Mouse (Mus musculus): ENCODE data around the gene Svop. TPM values are rescaled to one million over a fixed set of nuclear protein-coding genes. Genes with fewer than 3 reads are reported as not detected.
A peak's percentile ranks its signal among the peaks of the same experiment; 100 is the strongest.

Svop gene
- polyA plus RNA-seq, 1 experiment from 2014 or later, result 2.1 TPM

DNA sequence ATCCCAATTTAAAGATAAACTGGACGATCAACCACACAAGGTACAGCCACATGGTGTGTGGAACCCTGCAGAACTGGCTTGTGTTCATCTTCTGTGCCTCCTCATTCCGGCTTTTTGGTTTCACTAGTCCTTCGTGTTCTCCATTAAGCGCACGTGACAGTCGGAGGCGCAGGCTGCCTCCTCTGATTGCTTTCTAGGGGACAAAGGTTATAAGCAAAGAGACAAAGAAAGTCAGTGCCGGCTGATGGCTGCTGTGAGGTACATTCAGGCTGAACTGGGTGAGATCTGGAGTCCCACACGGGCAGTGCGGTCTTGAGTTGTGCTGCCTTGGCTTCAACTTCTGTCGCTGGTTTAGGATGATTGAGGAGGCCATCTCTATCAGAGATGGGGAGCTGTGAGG is 86.8 kb downstream of the Svop start:
- Histone ChIP-seq H3K4me2 (ENCODE audit: low read depth, low read length) (no peak overlapping the region), H3K4me3 (ENCODE audit: low read depth, low read length) (no peak overlapping the region), H3K36me3 (ENCODE audit: control insufficient read depth, insufficient read depth, low read length) (no peaks in the 10 kb centered on the region), H3K9me3 (ENCODE audit: control insufficient read depth, low read length) (no peaks in the 10 kb centered on the region), H3K9ac (ENCODE audit: low read depth, low read length) (no peak overlapping the region), H3K4me1 (ENCODE audit: control insufficient read depth, insufficient read depth, low read length) (no peaks in the 10 kb centered on the region), H3K27ac (replicated peaks; ENCODE audit: low read depth, low read length) (no peak overlapping the region), H3K27me3 (replicated peaks; ENCODE audit: control insufficient read depth, insufficient read depth, low read length) (no peaks in the 10 kb centered on the region)
- no peak for DNase-seq (ENCODE audit: low spot score)
- WGBS, result 80% methylated on average over 11 of the region's 11 CpGs
- ATAC-seq (ENCODE audit: low read depth), result no peak

DNA sequence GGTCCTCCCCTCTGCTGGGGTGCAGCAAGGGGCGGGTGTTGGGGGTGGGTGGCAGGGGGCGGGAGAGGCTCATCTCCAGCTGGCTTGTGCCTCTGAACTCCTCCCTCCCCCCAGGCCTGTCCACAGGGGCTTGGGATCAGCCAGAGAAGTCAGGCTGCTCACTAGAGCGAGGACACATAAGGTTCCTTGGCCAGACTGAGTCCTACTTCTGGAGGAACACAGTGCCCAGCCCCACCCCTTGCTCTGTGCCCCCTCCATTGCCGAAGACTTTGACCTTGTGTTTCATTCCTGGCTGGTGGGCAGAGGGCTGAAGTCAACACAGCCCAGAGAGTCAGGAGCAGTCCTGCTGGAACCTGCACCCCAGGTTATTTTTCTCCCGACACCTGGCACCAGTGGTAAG is 87.8 kb downstream of the Svop start, which contains the start of gene Dao:
Dao (plus strand) TSS at position 162 of the 400 bp plus-strand sequence.
- Histone ChIP-seq H3K4me1 (ENCODE audit: control insufficient read depth, insufficient read depth, low read length) (no peaks in the 10 kb centered on the region), H3K36me3 (ENCODE audit: control insufficient read depth, insufficient read depth, low read length) (no peaks in the 10 kb centered on the region), H3K9ac (ENCODE audit: low read depth, low read length) (no peak within 1 kb of the TSS), H3K4me3 (ENCODE audit: low read depth, low read length) (no peak within 1 kb of the TSS), H3K27me3 (replicated peaks; ENCODE audit: control insufficient read depth, insufficient read depth, low read length) (no peaks in the 10 kb centered on the region), H3K27ac (replicated peaks; ENCODE audit: low read depth, low read length) (no peak within 1 kb of the TSS), H3K4me2 (ENCODE audit: low read depth, low read length) (no peak within 1 kb of the TSS), H3K9me3 (ENCODE audit: control insufficient read depth, low read length) (no peaks in the 10 kb centered on the region)
- ATAC-seq (ENCODE audit: low read depth), result no peak
- no peak for DNase-seq (ENCODE audit: low spot score)
- WGBS, result 65% methylated on average over 2 of the region's 5 CpGs

GRCm38 (mm10) chr5:113999382-113999781 is 92.0 kb downstream of the Svop start:
- Histone ChIP-seq H3K36me3 (ENCODE audit: control insufficient read depth, insufficient read depth, low read length) (no peaks in the 10 kb centered on the region), H3K27me3 (replicated peaks; ENCODE audit: control insufficient read depth, insufficient read depth, low read length) (no peaks in the 10 kb centered on the region), H3K4me2 (ENCODE audit: low read depth, low read length) (no peak overlapping the region), H3K4me3 (ENCODE audit: low read depth, low read length) (no peak overlapping the region), H3K4me1 (ENCODE audit: control insufficient read depth, insufficient read depth, low read length) (peaks cover 3% of the 10 kb centered on the region; the same call in 1 of the 2 replicates), H3K9me3 (ENCODE audit: control insufficient read depth, low read length) (no peaks in the 10 kb centered on the region), H3K27ac (replicated peaks; ENCODE audit: low read depth, low read length) (no peak overlapping the region), H3K9ac (ENCODE audit: low read depth, low read length) (no peak overlapping the region)
- DNase-seq (ENCODE audit: low spot score), result no peak
- 68% methylated on average over 5 of the region's 5 CpGs for WGBS
- no peak for ATAC-seq (ENCODE audit: low read depth)

DNA sequence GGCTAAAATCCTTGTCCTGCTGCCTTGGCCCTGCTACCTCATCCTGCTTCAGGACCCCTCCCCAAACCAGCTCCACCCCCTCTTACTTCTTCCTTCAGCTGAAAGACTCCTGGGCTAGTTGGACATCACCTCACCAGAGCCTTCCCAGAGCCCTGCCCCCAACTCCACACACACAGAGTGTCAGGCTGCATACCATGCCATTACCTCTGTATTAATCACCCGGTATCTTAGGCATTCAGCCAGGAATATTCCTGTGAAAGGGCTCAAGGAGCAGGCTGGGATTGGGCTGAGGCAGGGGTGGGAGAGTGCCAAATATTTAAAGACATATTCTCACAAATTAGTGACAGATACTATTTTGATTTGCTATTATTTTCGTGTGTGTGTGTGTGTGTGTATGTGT is 94.9 kb downstream of the Svop start:
- Histone ChIP-seq H3K4me1 (ENCODE audit: control insufficient read depth, insufficient read depth, low read length) (peaks cover 12% of the 10 kb centered on the region; the same call in 1 of the 2 replicates), H3K27ac (replicated peaks; ENCODE audit: low read depth, low read length) (no peak overlapping the region), H3K9ac (ENCODE audit: low read depth, low read length) (no peak overlapping the region), H3K4me3 (ENCODE audit: low read depth, low read length) (no peak overlapping the region), H3K4me2 (ENCODE audit: low read depth, low read length) (no peak overlapping the region), H3K9me3 (ENCODE audit: control insufficient read depth, low read length) (no peaks in the 10 kb centered on the region), H3K27me3 (replicated peaks; ENCODE audit: control insufficient read depth, insufficient read depth, low read length) (no peaks in the 10 kb centered on the region), H3K36me3 (ENCODE audit: control insufficient read depth, insufficient read depth, low read length) (no peaks in the 10 kb centered on the region)
- no peak for DNase-seq (ENCODE audit: low spot score)
- no peak for ATAC-seq (ENCODE audit: low read depth)
- 33% methylated on average over 2 of the region's 2 CpGs for WGBS

DNA sequence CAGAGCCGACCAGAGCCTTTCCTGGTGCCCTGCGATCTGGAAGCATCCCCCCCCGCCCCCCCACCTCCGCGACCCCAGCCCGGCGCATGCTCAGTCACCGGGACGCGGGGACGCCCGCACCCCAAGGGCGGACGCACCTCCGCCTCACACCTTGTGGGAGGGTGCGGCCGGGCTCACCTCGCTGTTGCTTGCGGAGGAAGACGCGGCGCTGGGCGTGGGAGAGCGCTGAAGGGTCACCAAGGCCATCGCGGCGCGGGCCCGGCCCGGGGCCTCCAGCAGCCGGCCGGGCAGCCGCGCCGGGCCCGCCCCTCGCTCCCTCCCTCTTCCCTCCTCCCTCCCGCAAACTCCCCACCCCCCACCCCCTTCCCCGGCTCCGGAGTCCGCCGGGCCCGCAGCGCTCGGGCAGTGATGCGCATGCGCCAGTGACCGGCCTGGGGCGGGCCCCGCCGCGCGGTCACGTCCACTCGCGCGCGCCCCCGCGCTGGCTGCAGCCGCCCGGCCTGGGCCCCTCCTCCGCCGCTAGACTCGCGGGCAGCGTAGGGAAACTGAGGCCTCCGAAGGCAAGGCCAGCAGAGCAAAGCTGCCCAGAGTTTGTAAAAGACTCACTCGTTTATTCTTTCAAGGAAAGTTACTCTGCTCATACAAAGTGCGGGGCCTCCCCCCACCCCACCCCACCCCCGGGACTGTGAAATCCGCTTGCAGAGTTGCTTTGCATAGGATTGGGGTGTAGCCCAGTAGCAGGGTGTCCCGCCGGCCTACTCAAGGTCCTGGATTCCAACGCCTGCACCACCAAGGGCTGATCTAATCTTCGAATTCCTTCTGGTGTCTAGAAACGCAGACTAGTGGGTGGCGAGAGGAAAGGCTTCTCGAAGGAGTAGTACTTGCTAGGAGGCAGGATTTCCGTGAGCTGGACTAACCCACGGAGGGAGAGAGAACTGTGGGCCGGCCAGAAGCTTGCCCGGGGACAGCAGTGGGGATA is 97.6 kb downstream of the Svop start, which contains the start of gene Ssh1:
Ssh1 (minus strand) TSS at position 408 of the 979 bp plus-strand sequence.
- no peaks in the 10 kb centered on the region for H3K27me3 ChIP-seq (replicated peaks; ENCODE audit: control insufficient read depth, insufficient read depth, low read length)
- peak within 1 kb of the TSS; percentile 91 for H3K9ac ChIP-seq (ENCODE audit: low read depth, low read length)
- peak within 1 kb of the TSS; percentile 82 for H3K4me2 ChIP-seq (ENCODE audit: low read depth, low read length)
- peak within 1 kb of the TSS; percentile 94 for H3K27ac ChIP-seq (replicated peaks; ENCODE audit: low read depth, low read length)
- 2% methylated on average over 33 of the region's 83 CpGs for WGBS
- DNase-seq (ENCODE audit: low spot score) (peak; percentile 92), ATAC-seq (ENCODE audit: low read depth) (peak; percentile 89)
- peak within 1 kb of the TSS; percentile 87 for H3K4me3 ChIP-seq (ENCODE audit: low read depth, low read length)
- no peaks in the 10 kb centered on the region for H3K9me3 ChIP-seq (ENCODE audit: control insufficient read depth, low read length)
- 0 out of 2 replicates have a peak, but pooled peaks cover 3% of the 10 kb centered on the region for H3K36me3 ChIP-seq (ENCODE audit: control insufficient read depth, insufficient read depth, low read length)
- H3K4me1 ChIP-seq (ENCODE audit: control insufficient read depth, insufficient read depth, low read length), result peaks cover 12% of the 10 kb centered on the region; the same call in 1 of the 2 replicates

DNA sequence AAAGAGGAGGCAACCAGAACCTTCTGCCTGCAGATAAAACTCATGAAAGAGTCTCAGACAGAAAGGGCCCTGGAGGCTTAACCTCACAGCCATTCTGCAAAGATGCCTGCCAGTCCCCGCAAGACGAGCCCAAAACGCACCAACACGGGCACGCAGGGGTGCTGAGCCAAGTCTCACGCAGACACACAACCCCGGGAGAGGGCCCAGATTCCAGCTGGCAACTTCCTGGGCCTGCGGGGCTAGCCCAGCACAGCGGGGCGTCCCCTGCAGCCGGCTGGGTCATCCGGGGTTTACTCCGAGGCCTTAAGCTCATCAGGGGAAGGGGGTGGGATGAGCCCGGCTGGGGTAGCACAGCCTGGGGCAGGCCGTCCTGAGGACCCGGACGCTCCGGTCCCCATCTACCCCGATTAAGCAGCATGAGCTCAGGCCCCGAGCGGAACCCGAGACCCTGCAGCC is 98.3 kb downstream of the Svop start:
- peak; percentile 61 for DNase-seq (ENCODE audit: low spot score)
- 0 out of 2 replicates have a peak, but pooled peaks cover 5% of the 10 kb centered on the region for H3K36me3 ChIP-seq (ENCODE audit: control insufficient read depth, insufficient read depth, low read length)
- ATAC-seq (ENCODE audit: low read depth), result no peak; the same call in 1 of the 2 replicates
- no peaks in the 10 kb centered on the region for H3K9me3 ChIP-seq (ENCODE audit: control insufficient read depth, low read length)
- H3K4me2 ChIP-seq (ENCODE audit: low read depth, low read length), result peak overlapping the region; percentile 82
- peak overlapping the region; percentile 94 for H3K27ac ChIP-seq (replicated peaks; ENCODE audit: low read depth, low read length)
- H3K4me1 ChIP-seq (ENCODE audit: control insufficient read depth, insufficient read depth, low read length), result peaks cover 12% of the 10 kb centered on the region; the same call in 1 of the 2 replicates
- peak overlapping the region; percentile 87 for H3K4me3 ChIP-seq (ENCODE audit: low read depth, low read length)
- H3K9ac ChIP-seq (ENCODE audit: low read depth, low read length), result peak overlapping the region; percentile 91
- under 1% methylated on average over 17 of the region's 22 CpGs for WGBS
- H3K27me3 ChIP-seq (replicated peaks; ENCODE audit: control insufficient read depth, insufficient read depth, low read length), result no peaks in the 10 kb centered on the region

DNA sequence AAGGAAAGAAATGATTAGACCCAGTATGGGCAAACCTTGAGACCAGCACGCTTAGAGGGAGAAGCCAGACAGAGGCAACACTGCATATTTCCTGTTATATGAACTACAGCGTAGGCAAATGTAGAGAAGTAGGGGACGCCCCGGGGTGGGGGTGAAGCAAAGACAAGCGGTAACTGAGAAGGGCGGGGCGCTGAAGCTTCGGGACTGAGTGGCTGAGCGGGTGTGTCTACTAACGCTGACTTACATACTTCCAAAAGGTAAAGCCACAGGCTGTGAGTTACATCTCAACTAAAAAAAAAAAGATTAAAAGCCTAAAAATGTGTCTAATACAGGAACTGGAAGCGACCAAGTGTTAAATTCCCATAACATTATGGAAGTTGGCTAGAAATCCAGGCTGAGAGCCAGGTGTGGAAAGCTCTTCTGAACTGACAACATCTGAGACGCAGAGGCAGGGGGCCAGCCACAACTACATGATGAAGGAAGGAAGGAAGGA is 99.0 kb downstream of the Svop start:
- Histone ChIP-seq H3K27ac (replicated peaks; ENCODE audit: low read depth, low read length) (peak overlapping the region; percentile 94), H3K9ac (ENCODE audit: low read depth, low read length) (peak overlapping the region; percentile 91), H3K4me2 (ENCODE audit: low read depth, low read length) (peak overlapping the region; percentile 82), H3K4me1 (ENCODE audit: control insufficient read depth, insufficient read depth, low read length) (peaks cover 12% of the 10 kb centered on the region; the same call in 1 of the 2 replicates), H3K4me3 (ENCODE audit: low read depth, low read length) (peak overlapping the region; percentile 87), H3K27me3 (replicated peaks; ENCODE audit: control insufficient read depth, insufficient read depth, low read length) (no peaks in the 10 kb centered on the region), H3K36me3 (ENCODE audit: control insufficient read depth, insufficient read depth, low read length) (peaks cover 10% of the 10 kb centered on the region; the same call in 1 of the 2 replicates), H3K9me3 (ENCODE audit: control insufficient read depth, low read length) (no peaks in the 10 kb centered on the region)
- WGBS, result 7% methylated on average over 12 of the region's 12 CpGs
- ATAC-seq (ENCODE audit: low read depth) (0 out of 2 replicates have a peak, but pooled peaks have one; percentile 11), DNase-seq (ENCODE audit: low spot score) (peak; percentile 82)

DNA sequence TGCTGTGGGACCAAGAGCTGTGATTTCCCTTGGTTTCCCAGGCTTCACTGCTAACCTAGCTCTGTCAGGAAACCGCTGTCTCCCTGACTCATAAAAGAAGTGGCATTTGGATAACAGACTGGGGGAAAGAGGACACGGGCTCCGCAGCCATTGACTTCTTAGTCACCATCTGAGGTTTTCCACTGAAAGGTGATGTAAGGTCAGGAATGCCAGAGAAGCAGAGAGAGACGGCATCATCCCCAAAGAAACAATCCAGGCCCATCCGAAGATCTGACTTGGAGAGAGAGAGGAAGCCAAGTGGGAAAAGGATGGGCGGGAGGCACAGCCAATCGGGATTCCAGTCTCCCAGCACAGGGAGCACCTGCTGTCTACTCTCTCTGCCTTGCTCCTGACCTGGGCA is 100.2 kb downstream of the Svop start:
- H3K9ac ChIP-seq (ENCODE audit: low read depth, low read length), result no peak overlapping the region
- ATAC-seq (ENCODE audit: low read depth) (no peak), DNase-seq (ENCODE audit: low spot score) (no peak)
- H3K36me3 ChIP-seq (ENCODE audit: control insufficient read depth, insufficient read depth, low read length), result peaks cover 16% of the 10 kb centered on the region; the same call in 1 of the 2 replicates
- peaks cover 18% of the 10 kb centered on the region; the same call in 1 of the 2 replicates for H3K4me1 ChIP-seq (ENCODE audit: control insufficient read depth, insufficient read depth, low read length)
- 79% methylated on average over 7 of the region's 7 CpGs for WGBS
- H3K27ac ChIP-seq (replicated peaks; ENCODE audit: low read depth, low read length), result no peak overlapping the region
- no peak overlapping the region for H3K4me3 ChIP-seq (ENCODE audit: low read depth, low read length)
- no peaks in the 10 kb centered on the region for H3K9me3 ChIP-seq (ENCODE audit: control insufficient read depth, low read length)
- no peaks in the 10 kb centered on the region for H3K27me3 ChIP-seq (replicated peaks; ENCODE audit: control insufficient read depth, insufficient read depth, low read length)
- no peak overlapping the region for H3K4me2 ChIP-seq (ENCODE audit: low read depth, low read length)
